Mouse (Mus musculus) forebrain, embryonic 13.5 days (tissue): Measurements from ENCODE around the gene Znhit6. TPM values are rescaled to one million over a fixed set of nuclear protein-coding genes. Genes with fewer than 3 reads are reported as not detected.

Experiments
- ATAC-seq: fragments of 200-750 bp; cut with Nextera tagmentation; 2 replicates; pipeline ENCODE4 v1.8.0; 2017
- H3K27ac ChIP-seq: fragments of 300-500 bp; sonication (generic); 2 replicates; pipeline ENCODE4 v1.5.1; 2015; ENCODE audit warnings: inconsistent platforms, mild to moderate bottlenecking, moderate library complexity
- H3K27me3 ChIP-seq: fragments of 300-500 bp; sonication (generic); 2 replicates; pipeline ENCODE4 v1.6.1; 2015; ENCODE audit warnings: mild to moderate bottlenecking, inconsistent platforms
- H3K36me3 ChIP-seq: fragments of 300-500 bp; sonication (generic); 2 replicates; pipeline ENCODE4 v1.6.1; 2015; ENCODE audit warnings: mild to moderate bottlenecking, inconsistent platforms; ENCODE audit not compliant: poor library complexity, severe bottlenecking
- H3K4me1 ChIP-seq: fragments of 300-500 bp; sonication (generic); 2 replicates; pipeline ENCODE4 v1.6.1; 2015; ENCODE audit warnings: inconsistent platforms
- H3K4me2 ChIP-seq: fragments of 300-500 bp; sonication (generic); 2 replicates; pipeline ENCODE4 v1.6.1; 2015; ENCODE audit warnings: inconsistent platforms, mild to moderate bottlenecking, moderate library complexity
- H3K4me3 ChIP-seq: fragments of 300-500 bp; sonication (generic); 2 replicates; pipeline ENCODE4 v1.5.1; 2015; ENCODE audit warnings: mild to moderate bottlenecking, inconsistent platforms
- H3K9ac ChIP-seq: fragments of 300-500 bp; sonication (generic); 2 replicates; pipeline ENCODE4 v1.6.1; 2015; ENCODE audit warnings: mild to moderate bottlenecking, inconsistent platforms
- H3K9me3 ChIP-seq: fragments of 300-500 bp; sonication (generic); replicated peaks from 2 replicates; pipeline ENCODE4 v1.6.1; 2016; ENCODE audit warnings: inconsistent platforms
- WGBS: fragments of 180-500 bp; shearing (Covaris S2); methylation state at CpG from one replicate; pipeline ENCODE4 v1.1.7; 2015; 5-methylcytosine and 5-hydroxymethylcytosine counted together
- polyA plus RNA-seq: library from polyadenylated mRNA; unstranded; fragments of >200 nt; fragmentation: Nextera tagmentation; extraction: Ambion mirVana; gene quantifications from 2 replicates; pipeline ENCODE4 v1.2.1, GENCODE M21; 2015

Znhit6 gene
- polyA plus RNA-seq, 1 experiment from 2014 or later: 34.9 TPM

DNA sequence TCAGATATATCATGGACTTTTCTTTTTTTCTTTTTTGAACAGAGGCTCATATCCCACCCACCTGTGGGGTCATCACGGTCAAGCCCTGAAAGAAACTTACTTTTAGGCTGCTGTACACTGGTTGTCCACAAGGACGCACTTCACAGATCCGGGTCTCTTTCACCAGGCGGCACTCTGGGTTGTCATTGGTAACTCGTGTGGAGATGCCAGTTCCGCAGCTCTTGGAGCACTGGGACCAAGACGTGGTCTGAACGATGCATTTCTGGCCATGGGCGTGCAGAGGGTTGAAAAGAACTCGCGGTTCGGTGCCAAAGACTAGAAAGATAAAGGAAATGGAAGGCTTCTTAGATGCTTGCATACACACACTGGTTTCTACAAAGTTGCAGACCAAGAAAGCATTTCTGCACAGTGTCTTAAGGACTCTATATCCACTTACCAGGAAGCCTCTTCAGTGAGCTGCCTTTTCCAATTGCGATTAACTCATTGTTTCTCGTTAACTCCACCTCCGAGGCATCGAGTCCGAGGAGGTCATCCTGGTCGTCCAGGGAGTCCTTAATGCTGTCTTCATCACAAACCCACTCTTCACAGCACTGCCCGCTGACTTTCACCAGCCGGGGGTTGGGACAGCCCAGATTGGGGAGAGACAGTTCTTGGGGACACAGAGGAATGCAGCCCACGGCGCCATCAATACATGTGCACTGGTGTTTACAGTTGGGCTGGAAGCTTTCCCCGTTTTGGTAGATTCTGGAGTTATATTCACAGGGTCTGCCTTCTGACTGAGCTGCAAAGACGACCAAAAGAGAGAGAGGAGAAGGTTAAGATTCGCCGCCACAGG lies 72.3 kb downstream of the Znhit6 start:
- Histone ChIP-seq H3K36me3 (peaks cover 6% of the 10 kb centered on the region; the same call in 1 of the 2 replicates), H3K4me1 (peaks cover 77% of the 10 kb centered on the region), H3K27ac (peak overlapping the region; percentile 64), H3K9me3 (no peaks in the 10 kb centered on the region), H3K9ac (peak overlapping the region; percentile 80), H3K27me3 (peaks cover 13% of the 10 kb centered on the region; the same call in 1 of the 2 replicates), H3K4me2 (peak overlapping the region; percentile 85), H3K4me3 (peak overlapping the region; percentile 64)
- WGBS: 13% methylated on average over 26 of the region's 26 CpGs
- ATAC-seq: no peak

DNA sequence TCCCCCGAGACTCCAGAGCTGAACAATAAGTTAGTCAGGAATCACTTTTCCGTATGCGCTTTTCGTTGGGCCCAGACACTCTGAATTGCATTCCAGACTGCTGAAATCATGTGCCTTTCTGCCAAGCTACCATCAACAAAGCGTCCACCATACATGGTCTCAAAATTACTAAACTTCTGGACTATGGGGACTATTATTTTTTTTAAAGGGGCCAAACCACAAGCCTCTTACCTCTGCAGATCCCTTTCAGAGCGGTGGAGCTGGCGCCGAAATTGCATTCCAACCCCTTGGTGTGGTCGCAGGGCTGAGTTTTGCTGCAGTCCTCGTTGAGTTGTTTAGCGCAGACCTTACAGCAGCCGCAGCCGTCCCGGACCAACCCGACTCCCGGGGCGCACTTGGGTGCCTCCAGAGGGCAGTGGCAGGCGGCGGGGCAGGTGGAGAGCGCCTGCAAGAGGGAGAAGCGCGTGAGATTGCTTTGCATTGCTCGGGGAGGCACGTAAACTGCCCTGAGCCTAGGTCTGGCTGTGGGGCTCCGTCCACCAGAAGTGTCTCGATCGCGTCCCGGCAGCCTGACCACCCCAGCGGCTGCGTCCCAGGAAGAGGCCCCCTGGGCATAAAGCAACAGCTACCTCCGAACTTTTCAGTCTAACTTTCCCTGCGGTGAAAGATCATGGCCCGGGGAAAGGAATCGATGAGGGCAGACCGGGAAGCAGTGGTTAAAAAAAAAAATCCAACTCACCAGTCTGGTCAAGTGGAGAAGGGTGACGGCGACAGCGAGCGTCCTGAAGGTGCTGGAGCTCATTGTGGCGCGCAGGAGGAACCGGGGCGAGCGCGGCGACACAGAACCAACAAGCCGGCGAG lies 73.2 kb downstream of the Znhit6 start:
- no peak for ATAC-seq
- Histone ChIP-seq H3K27me3 (peaks cover 17% of the 10 kb centered on the region; the same call in 1 of the 2 replicates), H3K27ac (peak overlapping the region; percentile 78), H3K9me3 (no peaks in the 10 kb centered on the region), H3K4me1 (peaks cover 81% of the 10 kb centered on the region), H3K4me3 (peak overlapping the region; percentile 64), H3K4me2 (peak overlapping the region; percentile 85), H3K9ac (peak overlapping the region; percentile 80), H3K36me3 (peaks cover 6% of the 10 kb centered on the region; the same call in 1 of the 2 replicates)
- under 1% methylated on average over 48 of the region's 49 CpGs for WGBS

- Histone ChIP-seq H3K9ac (peak within 1 kb of the TSS; percentile 80), H3K4me1 (peaks cover 80% of the 10 kb centered on the region), H3K4me3 (peak within 1 kb of the TSS; percentile 64), H3K9me3 (no peaks in the 10 kb centered on the region), H3K36me3 (peaks cover 6% of the 10 kb centered on the region; the same call in 1 of the 2 replicates), H3K27ac (peak within 1 kb of the TSS; percentile 78), H3K27me3 (peaks cover 17% of the 10 kb centered on the region; the same call in 1 of the 2 replicates), H3K4me2 (peak within 1 kb of the TSS; percentile 85)
- under 1% methylated on average over 25 of the region's 29 CpGs for WGBS
- ATAC-seq: peak; percentile 66
Observed at GRCm38 (mm10) chr3:145649852-145650202, 73.8 kb downstream of the Znhit6 start, which contains the start of gene Ccn1. Gene Ccn1, minus strand, starts transcription at chr3:145649981.

DNA sequence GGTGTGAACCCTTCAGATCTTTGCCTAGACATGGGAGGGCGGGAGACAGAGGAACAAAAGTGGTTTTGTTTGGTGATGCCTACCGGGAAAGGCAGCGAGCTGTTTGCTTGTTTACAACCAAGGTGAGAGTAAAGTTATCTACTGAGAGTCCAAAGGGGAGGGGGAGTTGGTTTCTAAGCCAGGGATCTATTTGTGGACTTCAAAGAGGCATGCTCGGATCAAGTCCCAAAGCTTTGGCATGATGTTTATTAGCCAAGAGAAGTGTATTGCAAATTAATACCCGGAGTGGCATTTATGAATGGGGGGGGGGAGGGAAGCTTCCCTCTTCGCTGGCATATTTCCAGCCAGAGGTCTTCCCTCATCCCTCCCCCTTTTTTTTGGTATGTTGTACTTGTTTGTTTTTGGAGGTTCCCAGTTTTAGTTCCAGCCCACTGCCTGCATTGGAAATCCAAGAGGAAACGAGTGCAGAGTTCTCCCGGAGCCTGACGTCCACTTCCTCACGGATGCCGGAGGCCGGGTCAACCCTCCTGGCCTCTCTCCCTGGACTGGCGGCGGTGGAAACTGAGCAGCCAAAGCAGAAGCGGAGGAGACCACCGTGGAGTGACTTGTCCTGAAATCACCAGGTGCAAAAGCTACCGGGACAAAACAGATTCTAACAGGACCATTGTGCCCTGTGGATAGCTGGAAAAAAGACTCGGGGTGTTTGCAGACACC lies 74.5 kb downstream of the Znhit6 start:
- Histone ChIP-seq H3K4me2 (peak overlapping the region; percentile 85), H3K4me1 (peaks cover 74% of the 10 kb centered on the region), H3K9me3 (no peaks in the 10 kb centered on the region), H3K27me3 (peaks cover 17% of the 10 kb centered on the region; the same call in 1 of the 2 replicates), H3K36me3 (peaks cover 6% of the 10 kb centered on the region; the same call in 1 of the 2 replicates), H3K9ac (peak overlapping the region; percentile 80), H3K27ac (peak overlapping the region; percentile 59), H3K4me3 (peak overlapping the region; percentile 64)
- no peak for ATAC-seq
- under 1% methylated on average over 18 of the region's 18 CpGs for WGBS

- 4% methylated on average over 19 of the region's 19 CpGs for WGBS
- Histone ChIP-seq H3K27ac (peak overlapping the region; percentile 59; the same call in 1 of the 2 replicates), H3K4me3 (peak overlapping the region; percentile 64), H3K9ac (peak overlapping the region; percentile 34), H3K36me3 (peaks cover 6% of the 10 kb centered on the region; the same call in 1 of the 2 replicates), H3K27me3 (peaks cover 17% of the 10 kb centered on the region; the same call in 1 of the 2 replicates), H3K9me3 (no peaks in the 10 kb centered on the region), H3K4me2 (peak overlapping the region; percentile 85), H3K4me1 (peaks cover 66% of the 10 kb centered on the region)
- peak; percentile 13 for ATAC-seq
Observed at GRCm38 (mm10) chr3:145651029-145651977, 75.3 kb downstream of the Znhit6 start.

DNA sequence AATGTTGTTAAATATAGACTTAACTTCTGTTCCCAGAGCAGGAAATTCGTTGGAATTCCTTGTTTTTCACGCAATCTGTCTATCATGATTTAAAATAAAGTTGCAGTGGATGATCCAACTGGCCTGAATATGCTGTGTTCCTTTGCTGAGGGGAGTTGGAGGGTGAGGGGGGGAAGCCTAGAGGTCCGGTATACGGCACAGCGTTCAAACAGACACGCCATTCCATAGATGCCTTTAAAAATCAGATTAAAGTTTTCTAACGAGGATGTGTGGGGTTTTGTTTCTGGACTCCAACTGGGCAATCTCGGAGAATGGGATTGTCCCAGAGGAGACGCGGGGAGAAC lies 75.9 kb downstream of the Znhit6 start:
- Histone ChIP-seq H3K4me1 (peaks cover 61% of the 10 kb centered on the region), H3K4me3 (peak overlapping the region; percentile 64), H3K27me3 (peaks cover 17% of the 10 kb centered on the region; the same call in 1 of the 2 replicates), H3K27ac (peak overlapping the region; percentile 59; the same call in 1 of the 2 replicates), H3K9ac (peak overlapping the region; percentile 44; the same call in 1 of the 2 replicates), H3K4me2 (peak overlapping the region; percentile 85), H3K36me3 (peaks cover 6% of the 10 kb centered on the region; the same call in 1 of the 2 replicates), H3K9me3 (no peaks in the 10 kb centered on the region)
- ATAC-seq: no peak
- WGBS: 6% methylated on average over 10 of the region's 10 CpGs

DNA sequence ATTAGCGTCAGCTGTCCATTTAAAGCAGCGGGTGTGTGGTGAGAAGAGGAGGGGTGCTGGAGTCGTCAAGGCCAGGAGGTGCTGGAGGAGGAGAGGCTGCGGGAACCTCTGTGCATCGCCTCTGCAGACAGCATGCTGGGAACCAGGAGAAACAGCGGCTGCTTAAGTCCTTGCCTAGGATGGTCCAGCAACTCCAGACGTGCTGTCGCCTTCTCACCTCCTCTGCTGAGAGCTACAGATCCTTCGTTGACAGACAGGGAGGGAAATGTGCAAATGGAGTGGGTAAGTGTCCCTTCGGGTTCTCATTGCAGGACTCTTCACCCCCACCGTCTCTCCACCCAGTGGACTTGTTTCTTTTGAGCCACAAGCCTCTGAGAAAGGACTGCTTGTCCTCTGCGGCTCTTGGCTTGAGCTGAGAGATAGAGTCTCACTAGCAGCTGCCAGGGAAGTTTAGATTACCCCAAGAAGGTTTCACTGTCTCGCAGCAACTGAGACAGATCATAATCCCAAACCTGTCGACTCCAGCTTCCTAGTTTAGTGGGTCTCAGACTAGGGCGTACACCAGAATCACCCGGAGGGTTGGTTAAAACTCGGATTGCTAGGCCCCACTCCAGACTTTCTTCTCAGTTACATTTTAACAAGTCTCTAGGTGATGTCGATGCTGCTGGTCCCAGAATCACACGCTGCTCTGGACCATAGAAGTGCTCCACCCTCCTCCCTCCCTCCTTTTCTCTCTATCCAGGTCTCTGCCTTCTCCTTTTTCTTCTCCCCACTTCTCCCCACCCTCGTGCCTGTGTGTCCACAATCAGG lies 76.5 kb downstream of the Znhit6 start:
- peaks cover 17% of the 10 kb centered on the region; the same call in 1 of the 2 replicates for H3K27me3 ChIP-seq
- peak overlapping the region; percentile 64 for H3K4me3 ChIP-seq
- H3K9ac ChIP-seq: peak overlapping the region; percentile 69
- no peak for ATAC-seq
- H3K4me2 ChIP-seq: peak overlapping the region; percentile 85
- no peaks in the 10 kb centered on the region for H3K9me3 ChIP-seq
- H3K36me3 ChIP-seq: peaks cover 2% of the 10 kb centered on the region; the same call in 1 of the 2 replicates
- H3K27ac ChIP-seq: no peak overlapping the region
- peaks cover 61% of the 10 kb centered on the region for H3K4me1 ChIP-seq
- 9% methylated on average over 20 of the region's 20 CpGs for WGBS

DNA sequence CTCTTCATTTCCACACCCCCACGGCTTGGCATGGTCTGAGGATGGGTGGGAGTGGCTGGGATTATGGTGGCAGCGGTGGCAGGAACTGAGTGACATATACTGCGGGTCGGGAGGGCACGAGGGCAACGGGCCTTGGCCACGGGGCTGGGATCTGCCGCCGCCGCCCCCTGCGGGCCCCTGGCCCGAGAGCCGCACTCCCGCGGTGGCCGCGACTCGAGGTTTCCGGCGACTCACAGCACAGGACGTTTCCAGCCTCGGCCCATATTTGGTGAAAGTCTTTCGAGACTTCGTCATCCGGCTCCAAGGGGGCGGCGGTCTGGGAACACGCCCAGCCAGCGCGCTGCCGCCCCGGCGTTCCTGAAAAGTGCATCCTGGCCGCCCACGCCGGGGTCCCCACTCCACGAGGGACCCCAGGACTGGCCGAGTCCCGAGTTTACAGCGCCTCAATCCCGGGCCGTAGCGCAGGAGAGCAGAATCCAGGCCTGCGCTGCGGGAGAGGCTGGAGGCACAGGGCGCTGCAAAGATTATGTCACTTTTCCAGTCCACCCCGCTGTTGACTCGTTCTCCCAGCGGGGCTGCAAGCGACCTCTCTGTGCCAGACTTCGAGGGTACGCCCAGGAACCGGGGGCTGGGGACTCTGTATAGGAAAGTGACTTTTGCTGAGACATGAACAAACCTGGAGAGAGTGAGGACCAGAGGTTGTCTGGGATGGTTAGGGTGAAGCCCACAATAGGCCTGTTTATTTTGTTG lies 77.4 kb downstream of the Znhit6 start:
- WGBS: 1% methylated on average over 50 of the region's 53 CpGs
- Histone ChIP-seq H3K27me3 (peaks cover 17% of the 10 kb centered on the region; the same call in 1 of the 2 replicates), H3K4me2 (peak overlapping the region; percentile 85), H3K4me3 (peak overlapping the region; percentile 42), H3K9me3 (no peaks in the 10 kb centered on the region), H3K27ac (no peak overlapping the region), H3K9ac (peak overlapping the region; percentile 69), H3K4me1 (peaks cover 52% of the 10 kb centered on the region), H3K36me3 (no peaks in the 10 kb centered on the region)
- ATAC-seq: peak; percentile 28

- no peak for ATAC-seq
- Histone ChIP-seq H3K4me2 (no peak overlapping the region), H3K27me3 (peaks cover 15% of the 10 kb centered on the region; the same call in 1 of the 2 replicates), H3K9me3 (no peaks in the 10 kb centered on the region), H3K27ac (no peak overlapping the region), H3K36me3 (no peaks in the 10 kb centered on the region), H3K4me1 (peaks cover 46% of the 10 kb centered on the region), H3K4me3 (no peak overlapping the region), H3K9ac (no peak overlapping the region)
- 62% methylated on average over 9 of the region's 9 CpGs for WGBS
Observed at GRCm38 (mm10) chr3:145654028-145654427, 78.0 kb downstream of the Znhit6 start.
